Mouse (Mus musculus): ENCODE measurements at regions not wholly inside any gene's neighbourhood (a gene's known extent, or its start where the extent isn't known, plus 50 kb on each side); places are given as distances from the start of the nearest gene placed in this dataset.
A peak's percentile ranks its signal among the peaks of the same experiment; 100 is the strongest.

DNA sequence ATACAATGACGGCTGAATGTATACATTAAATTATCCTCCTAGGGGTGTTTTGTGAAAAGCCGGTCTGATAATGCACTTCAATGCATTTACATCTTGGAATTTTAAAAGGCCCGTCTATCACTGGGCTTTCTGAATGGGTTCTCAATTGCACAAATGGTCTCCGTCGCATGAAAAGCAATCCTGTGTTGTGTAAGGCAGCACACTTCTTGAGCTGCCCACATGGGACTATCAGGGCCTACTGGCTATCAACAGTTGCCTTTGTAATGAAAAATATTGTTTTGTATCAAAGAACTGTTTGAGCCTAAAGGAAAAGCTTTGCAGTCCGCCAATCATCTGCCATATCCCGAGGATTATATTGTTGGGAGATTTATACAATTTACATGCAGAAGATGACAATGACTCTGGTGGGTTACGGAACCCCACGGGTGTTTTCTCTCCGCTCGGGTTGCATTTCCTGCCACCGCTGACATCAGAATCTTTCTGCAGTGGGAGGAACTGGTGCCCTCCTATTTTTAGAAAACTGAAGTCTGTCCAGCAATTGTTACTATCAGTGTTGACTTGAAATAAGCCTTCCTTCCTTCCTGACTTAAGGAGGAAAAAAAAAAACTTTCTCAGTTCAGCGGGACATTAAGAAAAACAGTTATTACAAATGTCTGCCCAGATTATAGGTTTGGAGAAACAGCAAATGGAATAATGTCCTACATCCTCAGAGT is 118.7 kb downstream of the Tmem26 start:
- DNase-seq (ENCODE audit: extremely low spot score in 1 of 2, low spot score in 1 of 2), result no peak

DNA sequence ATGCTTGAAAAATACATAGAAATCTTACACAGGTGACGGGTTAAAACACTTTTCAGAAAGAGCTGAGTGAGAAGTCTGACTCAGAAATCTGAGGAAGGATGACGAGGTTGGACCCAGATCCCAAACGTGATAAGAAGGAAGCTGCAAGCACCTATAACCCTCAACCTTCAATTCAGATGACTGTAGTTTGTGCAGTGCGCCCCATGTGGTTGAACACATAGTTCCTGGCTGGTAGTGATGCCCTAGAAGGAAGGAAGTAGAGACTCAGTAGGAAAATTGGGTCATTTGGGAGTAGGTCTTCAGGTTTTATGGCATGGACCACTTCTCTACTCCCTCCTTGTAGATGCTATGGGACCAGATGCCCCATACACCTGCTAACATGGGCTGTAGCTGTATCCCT is 120.6 kb downstream of the Tmem26 start:
- DNase-seq (ENCODE audit: extremely low spot score in 1 of 2, low spot score in 1 of 2), result no peak

DNA sequence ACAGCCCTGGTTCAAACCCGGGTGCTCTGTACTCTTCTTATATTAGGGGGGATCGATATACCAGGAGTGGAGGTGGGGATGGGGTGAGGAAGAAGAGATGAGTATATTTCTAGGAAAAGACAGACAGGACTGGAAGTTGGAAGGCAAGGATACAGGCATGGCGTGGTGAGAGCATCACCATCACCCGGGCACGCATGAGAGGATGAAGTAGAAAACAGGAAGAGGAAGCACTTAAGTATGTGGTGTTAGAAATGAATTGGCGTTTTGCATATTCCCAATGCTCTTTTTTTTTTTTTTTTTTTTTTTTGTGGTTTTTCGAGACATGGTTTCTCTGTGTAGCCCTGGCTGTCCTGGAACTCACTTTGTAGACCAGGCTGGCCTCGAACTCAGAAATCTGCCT is 121.2 kb downstream of the Tmem26 start:
- DNase-seq (ENCODE audit: extremely low spot score in 1 of 2, low spot score in 1 of 2), result no peak

- no peak for DNase-seq (ENCODE audit: extremely low spot score in 1 of 2, low spot score in 1 of 2)
Observed at GRCm38 (mm10) chr10:68851153-68851552, 127.7 kb downstream of the Tmem26 start.

DNA sequence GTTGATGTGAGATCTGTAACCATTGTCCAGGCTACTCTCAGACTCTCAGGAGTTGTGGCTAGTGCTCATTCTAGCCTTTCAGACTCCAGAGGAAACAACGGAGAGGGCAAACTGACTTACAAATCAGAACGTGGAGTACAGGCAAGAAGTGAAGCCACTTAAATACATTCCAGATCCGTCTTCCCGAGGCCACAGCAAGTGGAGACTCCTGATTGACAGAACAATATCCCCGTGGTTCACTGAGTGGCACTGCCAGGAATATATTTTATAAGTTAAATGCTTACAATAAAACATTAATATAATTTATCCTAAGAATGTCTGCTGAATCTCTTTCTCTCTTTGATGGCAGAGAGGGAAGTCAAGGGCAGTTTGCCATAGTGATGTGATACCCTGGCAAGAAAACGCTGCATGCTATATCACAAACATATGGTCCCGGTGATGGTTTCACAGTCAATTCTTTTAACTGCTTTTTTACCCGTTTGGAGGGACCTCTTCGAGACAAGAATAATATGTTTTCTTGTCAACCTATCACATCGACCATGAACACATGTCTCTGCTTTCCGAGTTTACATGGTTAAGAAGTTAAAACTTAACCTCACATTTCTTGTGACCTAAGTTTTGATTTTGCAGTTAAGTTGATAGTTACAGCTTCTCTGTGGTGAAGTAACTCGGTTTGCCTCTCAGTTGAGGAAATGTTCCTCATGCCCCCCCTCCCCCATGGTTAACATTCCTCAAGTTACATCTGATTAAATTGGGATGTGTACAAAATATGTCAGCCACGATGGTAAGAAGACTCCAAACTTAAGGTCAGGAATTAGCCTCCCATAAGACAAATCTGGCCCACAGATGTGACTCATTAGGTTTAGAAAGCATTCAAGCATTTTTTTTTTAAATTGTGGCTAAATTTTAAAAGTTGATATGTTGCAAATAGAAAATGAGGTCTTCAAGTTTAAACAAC is 132.8 kb downstream of the Tmem26 start:
- no peak for DNase-seq (ENCODE audit: extremely low spot score in 1 of 2, low spot score in 1 of 2)

DNA sequence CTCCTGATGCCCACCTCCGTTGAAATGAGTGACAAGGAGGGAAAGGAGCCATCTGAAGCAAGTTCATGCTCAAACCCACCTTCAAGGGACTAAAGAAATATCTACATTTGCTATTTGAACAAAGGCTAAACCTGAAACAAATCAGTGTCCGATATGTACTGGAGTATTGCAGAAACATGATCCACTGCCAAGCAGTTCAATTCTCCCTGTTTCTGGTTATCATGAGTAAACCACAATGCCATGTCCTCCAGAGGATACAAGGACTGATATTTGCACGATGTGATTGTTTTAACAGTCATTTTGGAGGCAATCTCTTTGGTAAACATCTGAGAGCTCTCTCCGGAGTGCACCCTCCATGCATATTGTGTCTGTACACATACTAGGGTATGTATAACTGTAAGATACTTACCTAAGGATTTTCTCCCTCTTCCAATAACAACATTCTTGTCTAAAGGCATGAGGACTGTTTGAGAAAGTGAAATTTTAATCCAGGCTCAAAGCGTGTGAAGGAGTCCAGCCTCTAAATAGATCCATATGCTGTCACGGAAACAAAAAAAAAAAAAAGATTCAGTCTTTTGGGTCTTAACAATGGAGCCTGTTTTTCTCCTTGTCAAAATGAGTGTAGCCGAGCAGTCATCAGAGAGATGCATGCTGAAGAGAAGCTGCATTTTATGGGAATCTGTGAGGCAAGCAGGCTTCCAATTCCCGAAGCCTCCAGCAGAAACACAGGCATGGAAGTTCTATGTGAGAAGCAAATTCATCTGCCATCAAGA is 141.3 kb downstream of the Tmem26 start:
- DNase-seq (ENCODE audit: extremely low spot score in 1 of 2, low spot score in 1 of 2), result no peak

GRCm38 (mm10) chr10:68865776-68866175 is 142.3 kb downstream of the Tmem26 start:
- DNase-seq (ENCODE audit: extremely low spot score in 1 of 2, low spot score in 1 of 2), result no peak

DNA sequence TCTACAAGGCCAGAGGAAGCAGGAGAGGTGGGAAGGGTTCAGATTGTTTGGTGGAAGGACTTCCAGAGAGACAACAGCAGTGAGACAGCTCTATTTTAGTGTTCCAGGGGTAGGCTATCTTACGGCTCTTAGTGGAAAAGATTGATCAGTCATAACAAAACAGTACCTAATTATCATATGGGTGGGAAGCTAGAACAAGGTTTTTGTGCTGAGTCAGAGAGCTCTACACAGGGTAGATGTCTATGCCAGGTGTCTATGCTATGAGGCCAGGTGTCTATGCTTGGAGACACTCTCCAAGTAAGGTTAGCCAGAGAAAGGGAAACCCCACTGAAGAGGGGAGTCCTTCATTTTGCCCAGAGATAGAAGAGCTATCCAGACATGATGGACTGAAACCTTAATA is 143.9 kb downstream of the Tmem26 start:
- DNase-seq (ENCODE audit: extremely low spot score in 1 of 2, low spot score in 1 of 2), result no peak

DNA sequence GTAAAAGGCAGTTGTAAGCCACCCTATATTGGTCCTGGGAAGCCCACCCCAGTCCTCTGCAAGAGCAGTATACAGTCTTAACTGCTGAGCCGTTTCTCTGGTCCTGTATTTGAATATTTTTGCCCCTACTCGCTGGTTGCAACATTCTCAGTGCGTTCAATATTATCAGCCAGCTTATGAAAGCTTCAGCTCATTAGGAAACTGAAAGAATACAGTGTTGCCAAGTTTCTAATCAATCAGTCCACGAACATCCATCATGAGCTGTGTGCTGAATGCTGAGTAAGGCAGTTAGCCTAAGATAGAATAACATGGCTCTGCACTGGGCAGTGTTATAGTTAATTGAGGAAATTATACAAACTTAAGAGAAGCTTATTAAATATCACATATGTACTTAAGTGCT is 148.7 kb downstream of the Tmem26 start:
- DNase-seq (ENCODE audit: extremely low spot score in 1 of 2, low spot score in 1 of 2), result no peak

DNA sequence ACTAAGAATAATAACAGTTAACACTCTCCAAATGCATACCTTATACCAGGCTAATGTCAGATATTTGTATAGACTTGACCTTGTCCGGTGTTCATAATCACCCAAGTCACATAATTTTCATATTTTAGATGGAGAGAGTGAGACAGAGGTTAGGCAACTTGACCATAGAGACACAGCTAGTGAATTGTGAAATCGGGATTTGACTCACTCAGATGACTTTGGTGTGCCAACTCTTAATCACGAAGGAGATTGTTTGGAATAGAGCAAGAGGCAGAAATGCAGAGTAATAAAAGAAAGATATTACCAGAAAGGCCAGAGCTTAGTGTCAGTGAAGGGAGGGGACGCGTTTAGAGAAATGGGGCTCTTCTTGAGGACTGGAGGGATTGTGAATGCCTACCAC is 152.2 kb downstream of the Tmem26 start:
- DNase-seq (ENCODE audit: extremely low spot score in 1 of 2, low spot score in 1 of 2), result no peak

GRCm38 (mm10) chr10:68893100-68893841 is 169.8 kb downstream of the Tmem26 start:
- no peak for DNase-seq (ENCODE audit: extremely low spot score in 1 of 2, low spot score in 1 of 2)

GRCm38 (mm10) chr10:68894121-68894520 is 170.7 kb downstream of the Tmem26 start:
- DNase-seq (ENCODE audit: extremely low spot score in 1 of 2, low spot score in 1 of 2), result no peak

GRCm38 (mm10) chr10:68897524-68897923 is 174.1 kb downstream of the Tmem26 start:
- DNase-seq (ENCODE audit: extremely low spot score in 1 of 2, low spot score in 1 of 2), result no peak

- no peak for DNase-seq (ENCODE audit: extremely low spot score in 1 of 2, low spot score in 1 of 2)
Observed at GRCm38 (mm10) chr10:68901168-68901567, 177.7 kb downstream of the Tmem26 start.

- DNase-seq (ENCODE audit: extremely low spot score in 1 of 2, low spot score in 1 of 2), result peak; percentile 36 to 85
Observed at GRCm38 (mm10) chr10:68902670-68903069, 179.2 kb downstream of the Tmem26 start.

GRCm38 (mm10) chr10:68904337-68904736 is 180.9 kb downstream of the Tmem26 start:
- DNase-seq (ENCODE audit: extremely low spot score in 1 of 2, low spot score in 1 of 2), result no peak

- peak; percentile 59 to 92 for DNase-seq (ENCODE audit: extremely low spot score in 1 of 2, low spot score in 1 of 2)
Observed at GRCm38 (mm10) chr10:68908236-68908635, 184.8 kb downstream of the Tmem26 start.

DNA sequence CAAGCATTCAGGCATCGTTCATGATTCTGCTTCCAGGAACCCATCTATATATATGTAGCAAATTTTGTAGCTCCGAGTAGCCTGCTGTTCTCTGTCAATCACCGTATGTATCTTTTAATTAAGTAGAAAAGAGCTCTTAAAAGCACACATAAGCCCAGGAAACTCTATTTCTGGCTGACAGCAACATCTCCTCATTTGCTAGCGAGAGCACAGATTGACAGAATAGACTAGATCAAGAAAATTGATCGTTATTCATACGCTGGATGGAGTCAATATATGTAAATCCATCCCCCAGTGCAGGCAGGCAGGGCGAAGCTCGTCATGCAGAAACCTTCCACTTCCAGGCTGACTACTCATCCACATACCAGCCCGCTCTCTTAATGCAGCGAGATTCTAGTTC is 185.6 kb downstream of the Tmem26 start:
- peak in 1 of 2 experiments; percentile 19 for DNase-seq (ENCODE audit: extremely low spot score in 1 of 2, low spot score in 1 of 2)

DNA sequence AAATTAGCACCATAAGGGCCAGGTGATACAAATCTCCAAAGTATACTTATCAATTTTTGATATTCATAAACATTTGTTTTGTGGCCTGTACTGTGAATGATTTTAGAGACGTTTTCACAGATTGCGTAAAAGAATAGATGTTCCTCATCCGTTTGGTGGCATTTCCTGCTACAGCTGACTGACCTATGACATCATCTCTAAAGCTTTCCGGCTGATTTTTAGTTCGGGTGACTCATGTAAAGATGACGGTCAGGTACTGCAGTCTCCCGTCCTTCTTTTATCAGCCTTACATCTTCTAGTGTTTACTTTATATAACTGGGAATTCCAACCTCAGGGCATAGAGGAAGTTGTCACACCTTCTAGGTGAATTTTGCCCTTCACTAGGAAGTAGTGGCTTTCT is 192.7 kb downstream of the Tmem26 start:
- no peak for DNase-seq (ENCODE audit: extremely low spot score in 1 of 2, low spot score in 1 of 2)

DNA sequence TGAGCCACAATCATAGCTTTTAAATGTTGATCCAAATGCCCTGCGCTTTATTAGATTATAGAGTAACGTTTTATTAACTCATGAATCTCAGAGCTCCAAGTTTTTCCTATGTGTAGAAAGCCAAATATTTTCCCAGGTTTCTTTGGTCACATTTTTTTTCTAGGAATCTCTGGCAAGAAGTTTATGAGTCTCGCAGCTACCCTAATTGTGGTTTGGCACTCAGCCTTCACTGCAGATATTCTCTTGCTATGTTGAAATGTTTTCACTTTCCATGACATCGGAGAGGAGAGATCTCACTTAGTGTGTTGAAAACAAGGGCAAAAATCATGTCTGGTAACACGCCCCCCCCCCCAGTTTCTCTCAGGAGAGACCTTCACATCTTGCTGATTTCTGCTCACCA is 212.4 kb downstream of the Tmem26 start:
- DNase-seq (ENCODE audit: extremely low spot score in 1 of 2, low spot score in 1 of 2), result no peak
